Mouse (Mus musculus) embryonic fibroblast, embryonic 13.5 days (primary cell): ENCODE data around the gene Rhoh.

ENCODE experiments used
- CTCF ChIP-seq: IDR thresholded peaks from 2 replicates; pipeline ENCODE4 v1.5.1; 2011; ENCODE audit warnings: mild to moderate bottlenecking, control low read depth, low read length, moderate library complexity, borderline replicate concordance; ENCODE audit not compliant: insufficient read depth
- POLR2A ChIP-seq: IDR thresholded peaks from 2 replicates; pipeline ENCODE4 v1.6.1; 2011; ENCODE audit warnings: low read depth, mild to moderate bottlenecking, control low read depth, low read length, moderate library complexity

- TF ChIP-seq POLR2A: no peak
- no peak for TF ChIP-seq CTCF
Measured at GRCm38 (mm10) chr5:65875269-65875668, 14.3 kb downstream of the Rhoh start.
